Mouse (Mus musculus) embryonic facial prominence, embryonic 12.5 days (tissue): ENCODE data around the gene Duox1. TPM values are rescaled to one million over a fixed set of nuclear protein-coding genes. Genes with fewer than 3 reads are reported as not detected.

Experiments
- ATAC-seq: fragments of 200-750 bp; cut with Nextera tagmentation; 2 replicates; pipeline ENCODE4 v1.8.0; 2017; ENCODE audit not compliant: insufficient number of reproducible peaks, insufficient read depth, low FRiP score, low TSS enrichment
- H3K27ac ChIP-seq: fragments of 300-500 bp; sonication (generic); 2 replicates; pipeline ENCODE4 v1.5.1; 2016; ENCODE audit warnings: mild to moderate bottlenecking
- H3K27me3 ChIP-seq: fragments of 300-500 bp; sonication (generic); 2 replicates; pipeline ENCODE4 v1.6.1; 2016; ENCODE audit warnings: mild to moderate bottlenecking, moderate library complexity
- H3K36me3 ChIP-seq: fragments of 300-500 bp; sonication (generic); 2 replicates; pipeline ENCODE4 v1.6.1; 2016; ENCODE audit warnings: mild to moderate bottlenecking
- H3K4me1 ChIP-seq: fragments of 300-500 bp; sonication (generic); 2 replicates; pipeline ENCODE4 v1.6.1; 2016
- H3K4me2 ChIP-seq: fragments of 300-500 bp; sonication (generic); replicated peaks from 2 replicates; pipeline ENCODE4 v1.6.1; 2016; ENCODE audit warnings: mild to moderate bottlenecking, moderate library complexity
- H3K4me3 ChIP-seq: fragments of 300-500 bp; sonication (generic); 2 replicates; pipeline ENCODE4 v1.5.1; 2016; ENCODE audit warnings: mild to moderate bottlenecking
- H3K9ac ChIP-seq: fragments of 300-500 bp; sonication (generic); 2 replicates; pipeline ENCODE4 v1.6.1; 2016; ENCODE audit warnings: mild to moderate bottlenecking, moderate library complexity
- H3K9me3 ChIP-seq: fragments of 300-500 bp; sonication (generic); 2 replicates; pipeline ENCODE4 v1.6.1; 2016; ENCODE audit warnings: mild to moderate bottlenecking, moderate library complexity
- WGBS: fragments of 180-500 bp; shearing (Covaris S2); methylation state at CpG from one replicate; pipeline ENCODE4 v1.1.7; 2016; 5-methylcytosine and 5-hydroxymethylcytosine counted together
- polyA plus RNA-seq: library from polyadenylated mRNA; unstranded; fragments of >200 nt; fragmentation: Nextera tagmentation; extraction: Ambion mirVana; gene quantifications from 2 replicates; pipeline ENCODE4 v1.2.1, GENCODE M21; 2016

Duox1 gene
- polyA plus RNA-seq = 0.24 and 0.32 TPM in 2 replicates

- no peak within 1 kb of the TSS for H3K4me3 ChIP-seq
- no peak for ATAC-seq
- H3K4me1 ChIP-seq = peaks cover 4% of the 10 kb centered on the region; the same call in 1 of the 2 replicates
- no peaks in the 10 kb centered on the region for H3K9me3 ChIP-seq
- no peak within 1 kb of the TSS for H3K9ac ChIP-seq
- 91% methylated on average over 7 of the region's 7 CpGs for WGBS
- H3K36me3 ChIP-seq = no peaks in the 10 kb centered on the region
- peaks cover 46% of the 10 kb centered on the region for H3K27me3 ChIP-seq
- no peak within 1 kb of the TSS for H3K4me2 ChIP-seq
- H3K27ac ChIP-seq = no peak within 1 kb of the TSS
Observed at GRCm38 (mm10) chr2:122315372-122315771, at the start of gene Duox1. TSS of gene Duox1 (plus strand) at chr2:122315672.

GRCm38 (mm10) chr2:122266407-122267193, 48.9 kb upstream of the Duox1 start:
- H3K4me3 ChIP-seq = no peak overlapping the region
- H3K4me2 ChIP-seq = no peak overlapping the region
- WGBS = 93% methylated on average over 7 of the region's 7 CpGs
- no peak overlapping the region for H3K9ac ChIP-seq
- no peak for ATAC-seq
- H3K9me3 ChIP-seq = no peaks in the 10 kb centered on the region
- no peak overlapping the region for H3K27ac ChIP-seq
- H3K4me1 ChIP-seq = 0 out of 2 replicates have a peak, but pooled peaks cover 3% of the 10 kb centered on the region
- no peaks in the 10 kb centered on the region for H3K27me3 ChIP-seq
- no peaks in the 10 kb centered on the region for H3K36me3 ChIP-seq

- H3K4me1 ChIP-seq = no peaks in the 10 kb centered on the region
- no peak overlapping the region for H3K4me2 ChIP-seq
- ATAC-seq = no peak
- no peaks in the 10 kb centered on the region for H3K36me3 ChIP-seq
- no peak overlapping the region for H3K4me3 ChIP-seq
- no peak overlapping the region for H3K9ac ChIP-seq
- H3K9me3 ChIP-seq = no peaks in the 10 kb centered on the region
- no peak overlapping the region for H3K27ac ChIP-seq
- H3K27me3 ChIP-seq = no peaks in the 10 kb centered on the region
- WGBS = 78% methylated on average over 3 of the region's 3 CpGs
Observed at GRCm38 (mm10) chr2:122278769-122279168, 36.7 kb upstream of the Duox1 start.

DNA sequence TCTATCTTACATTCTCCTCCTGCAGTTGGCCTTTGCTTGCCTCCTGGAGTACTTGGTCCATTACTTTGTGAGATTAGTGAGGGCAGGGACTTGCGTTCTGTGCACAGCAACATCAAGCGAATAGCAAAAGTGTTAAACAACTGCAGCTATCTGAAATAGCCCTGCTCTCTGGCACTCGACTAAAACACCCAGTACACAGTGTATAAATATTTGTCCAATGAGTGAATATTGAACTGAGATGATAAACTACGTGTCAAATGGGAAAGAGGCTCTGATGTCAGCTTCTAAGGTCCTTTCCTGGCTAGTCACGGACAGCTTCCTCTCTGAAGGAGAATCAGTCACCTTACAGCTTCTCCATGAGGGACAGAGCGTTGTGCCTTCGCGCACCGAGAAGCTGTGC, 31.4 kb upstream of the Duox1 start:
- H3K4me2 ChIP-seq = no peak overlapping the region
- H3K27ac ChIP-seq = no peak overlapping the region
- no peak for ATAC-seq
- no peak overlapping the region for H3K4me3 ChIP-seq
- no peaks in the 10 kb centered on the region for H3K36me3 ChIP-seq
- H3K9me3 ChIP-seq = no peaks in the 10 kb centered on the region
- H3K4me1 ChIP-seq = no peaks in the 10 kb centered on the region
- no peaks in the 10 kb centered on the region for H3K27me3 ChIP-seq
- 87% methylated on average over 9 of the region's 9 CpGs for whole genome bisulfite sequencing
- H3K9ac ChIP-seq = no peak overlapping the region

- 63% methylated on average over 7 of the region's 7 CpGs for WGBS
- H3K4me2 ChIP-seq = no peak overlapping the region
- no peaks in the 10 kb centered on the region for H3K9me3 ChIP-seq
- H3K9ac ChIP-seq = no peak overlapping the region
- ATAC-seq = no peak
- no peaks in the 10 kb centered on the region for H3K36me3 ChIP-seq
- no peaks in the 10 kb centered on the region for H3K4me1 ChIP-seq
- no peaks in the 10 kb centered on the region for H3K27me3 ChIP-seq
- H3K4me3 ChIP-seq = no peak overlapping the region
- no peak overlapping the region for H3K27ac ChIP-seq
Observed at GRCm38 (mm10) chr2:122286137-122286536, 29.3 kb upstream of the Duox1 start.

DNA sequence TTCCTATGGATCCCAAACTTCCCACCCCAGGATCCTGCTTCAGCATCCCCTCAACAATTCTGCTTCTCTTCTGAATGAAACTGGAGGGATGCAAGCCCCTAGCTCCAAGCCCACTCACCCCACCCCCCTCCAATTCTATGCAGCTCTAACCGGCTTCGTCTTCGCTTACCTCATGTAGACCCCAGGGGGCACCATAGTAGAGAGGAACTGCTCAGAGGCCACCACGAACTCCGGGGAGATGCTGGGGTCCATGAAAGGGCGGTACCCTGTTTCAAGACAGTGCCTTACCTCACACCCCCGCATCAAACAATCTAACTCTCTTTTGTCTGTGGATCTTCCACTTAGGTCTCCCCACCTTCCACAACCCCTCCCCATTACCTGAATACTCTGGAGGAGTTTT, 20.6 kb upstream of the Duox1 start:
- Histone ChIP-seq H3K27me3 (peaks cover 75% of the 10 kb centered on the region), H3K9me3 (no peaks in the 10 kb centered on the region), H3K4me3 (no peak overlapping the region), H3K4me2 (no peak overlapping the region), H3K36me3 (no peaks in the 10 kb centered on the region), H3K4me1 (peaks cover 16% of the 10 kb centered on the region), H3K9ac (no peak overlapping the region), H3K27ac (no peak overlapping the region)
- no peak for ATAC-seq
- 7% methylated on average over 7 of the region's 7 CpGs for WGBS

GRCm38 (mm10) chr2:122297271-122298095, 18.0 kb upstream of the Duox1 start:
- Histone ChIP-seq H3K27ac (no peak overlapping the region), H3K4me3 (0 out of 2 replicates have a peak overlapping the region, but pooled peaks have one; percentile 5), H3K4me2 (peak overlapping the region; percentile 27), H3K9ac (no peak overlapping the region), H3K9me3 (no peaks in the 10 kb centered on the region), H3K27me3 (peaks cover 96% of the 10 kb centered on the region), H3K36me3 (no peaks in the 10 kb centered on the region), H3K4me1 (peaks cover 26% of the 10 kb centered on the region)
- under 1% methylated on average over 35 of the region's 35 CpGs for WGBS
- ATAC-seq = no peak

GRCm38 (mm10) chr2:122298096-122298499, 17.4 kb upstream of the Duox1 start, which contains the start of gene Duox2:
TSS of gene Duox2 (minus strand) at chr2:122298449.
- no peaks in the 10 kb centered on the region for H3K36me3 ChIP-seq
- peaks cover 98% of the 10 kb centered on the region for H3K27me3 ChIP-seq
- H3K9me3 ChIP-seq = no peaks in the 10 kb centered on the region
- peaks cover 26% of the 10 kb centered on the region for H3K4me1 ChIP-seq
- 3% methylated on average over 13 of the region's 13 CpGs for WGBS
- no peak within 1 kb of the TSS for H3K27ac ChIP-seq
- H3K9ac ChIP-seq = no peak within 1 kb of the TSS
- H3K4me2 ChIP-seq = peak within 1 kb of the TSS; percentile 40
- ATAC-seq = no peak
- peak within 1 kb of the TSS; percentile 24 for H3K4me3 ChIP-seq

GRCm38 (mm10) chr2:122298596-122299490, 16.6 kb upstream of the Duox1 start, which contains the start of gene Duoxa2:
TSS of gene Duoxa2 (plus strand) at chr2:122298900.
- Histone ChIP-seq H3K27ac (no peak within 1 kb of the TSS), H3K4me3 (peak within 1 kb of the TSS; percentile 24), H3K4me2 (peak within 1 kb of the TSS; percentile 40), H3K9me3 (no peaks in the 10 kb centered on the region), H3K9ac (no peak within 1 kb of the TSS), H3K4me1 (peaks cover 26% of the 10 kb centered on the region), H3K27me3 (peaks cover 99% of the 10 kb centered on the region), H3K36me3 (no peaks in the 10 kb centered on the region)
- WGBS = 2% methylated on average over 43 of the region's 43 CpGs
- no peak for ATAC-seq

DNA sequence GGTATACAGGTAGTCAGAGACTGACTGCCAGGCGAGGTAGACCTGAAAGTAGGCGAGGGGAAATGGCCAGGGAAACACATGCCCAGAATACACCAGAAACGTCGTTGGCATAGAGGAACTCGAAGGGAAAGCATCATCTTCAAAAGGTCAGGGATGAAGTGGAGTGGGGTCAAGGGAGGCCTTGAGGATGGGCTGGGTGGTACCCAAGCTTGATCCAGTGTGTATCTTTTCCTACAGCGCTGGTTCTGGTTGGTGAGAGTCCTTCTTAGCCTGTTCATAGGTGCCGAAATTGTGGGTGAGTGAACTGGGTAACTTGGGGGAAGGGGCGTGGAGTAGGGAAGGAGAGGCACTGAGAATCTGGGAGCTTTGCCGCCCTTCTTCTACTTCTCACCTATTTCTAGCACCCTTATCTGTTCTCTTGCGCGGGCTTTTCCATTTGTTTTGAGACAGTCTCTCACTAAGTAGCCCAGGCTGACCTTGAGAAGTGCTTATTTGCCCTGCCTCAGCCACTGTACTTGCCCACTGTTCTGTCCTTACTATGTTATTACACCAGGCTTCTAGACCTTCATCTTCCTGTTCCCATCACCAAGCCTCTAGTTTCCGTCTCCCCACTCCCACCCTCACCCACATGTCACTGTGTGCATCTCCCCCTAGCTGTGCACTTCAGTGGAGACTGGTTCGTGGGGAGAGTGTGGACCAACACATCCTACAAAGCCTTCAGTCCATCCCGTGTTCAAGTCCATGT, 15.4 kb upstream of the Duox1 start:
- Histone ChIP-seq H3K4me1 (peaks cover 26% of the 10 kb centered on the region), H3K4me3 (no peak overlapping the region), H3K9me3 (no peaks in the 10 kb centered on the region), H3K36me3 (no peaks in the 10 kb centered on the region), H3K27ac (no peak overlapping the region), H3K4me2 (no peak overlapping the region), H3K27me3 (peaks cover 97% of the 10 kb centered on the region), H3K9ac (no peak overlapping the region)
- no peak for ATAC-seq
- 7% methylated on average over 14 of the region's 14 CpGs for WGBS
